Mouse (Mus musculus) brown adipose tissue, adult 24 weeks (tissue): Measurements from ENCODE around the gene Cdh1. TPM values are rescaled to one million over a fixed set of nuclear protein-coding genes. Genes with fewer than 3 reads are reported as not detected.
A peak's percentile ranks its signal among the peaks of the same experiment; 100 is the strongest.

ENCODE experiments used
- H3K27ac ChIP-seq: fragments of 200-500 bp; replicated peaks from 2 replicates; pipeline ENCODE4 v1.5.1; 2012; ENCODE audit warnings: low read depth, mild to moderate bottlenecking, low read length
- H3K4me1 ChIP-seq: fragments of 200-500 bp; 2 replicates; pipeline ENCODE4 v1.6.1; 2012; ENCODE audit warnings: low read length, mixed read lengths; ENCODE audit not compliant: control insufficient read depth, insufficient read depth, insufficient read length
- H3K4me3 ChIP-seq: fragments of 200-500 bp; 2 replicates; pipeline ENCODE4 v1.5.1; 2012; ENCODE audit warnings: low read depth, mild to moderate bottlenecking, low read length, moderate library complexity; ENCODE audit not compliant: insufficient read depth
- polyA plus RNA-seq: library from polyadenylated mRNA; stranded (reverse); fragments of >200 nt; gene quantifications from 2 replicates; pipeline ENCODE4 v1.2.4, GENCODE M21; 2012; ENCODE audit not compliant: missing spikeins, insufficient read depth, insufficient read length

Cdh1 gene
- polyA plus RNA-seq, 1 experiment = not detected

GRCm38 (mm10) chr8:106644957-106645356, 41.8 kb downstream of the Cdh1 start:
- no peaks in the 10 kb centered on the region for H3K4me1 ChIP-seq

DNA sequence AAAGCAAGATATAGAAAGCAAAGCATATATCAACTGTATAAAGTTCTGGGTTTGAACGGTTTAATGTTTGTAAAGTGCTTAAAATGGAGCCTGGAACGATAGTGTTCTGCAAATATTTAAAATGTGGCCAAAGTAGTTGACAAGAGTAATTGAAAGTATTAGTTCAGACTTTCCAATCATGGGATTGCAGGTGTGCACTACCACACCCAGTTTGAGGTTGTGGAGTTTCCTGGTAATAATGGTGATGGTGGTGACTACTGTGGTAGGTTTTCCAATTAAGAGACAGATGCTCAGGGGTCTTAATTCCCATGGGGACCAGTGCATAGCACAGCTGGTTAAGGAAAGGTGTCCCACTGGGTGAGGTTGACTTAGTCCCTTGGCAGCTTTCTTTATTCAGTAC, 43.0 kb downstream of the Cdh1 start:
- no peaks in the 10 kb centered on the region for H3K4me1 ChIP-seq
- H3K27ac ChIP-seq = no peak overlapping the region
- H3K4me3 ChIP-seq = no peak overlapping the region

More at GRCm38 (mm10) chr8:106644957-106645356, 41.8 kb downstream of the Cdh1 start:
- Histone ChIP-seq H3K4me3 (no peak overlapping the region), H3K27ac (no peak overlapping the region)

- Histone ChIP-seq H3K27ac (no peak overlapping the region), H3K4me1 (no peaks in the 10 kb centered on the region)
Observed at GRCm38 (mm10) chr8:106646731-106647130, 43.6 kb downstream of the Cdh1 start.

DNA sequence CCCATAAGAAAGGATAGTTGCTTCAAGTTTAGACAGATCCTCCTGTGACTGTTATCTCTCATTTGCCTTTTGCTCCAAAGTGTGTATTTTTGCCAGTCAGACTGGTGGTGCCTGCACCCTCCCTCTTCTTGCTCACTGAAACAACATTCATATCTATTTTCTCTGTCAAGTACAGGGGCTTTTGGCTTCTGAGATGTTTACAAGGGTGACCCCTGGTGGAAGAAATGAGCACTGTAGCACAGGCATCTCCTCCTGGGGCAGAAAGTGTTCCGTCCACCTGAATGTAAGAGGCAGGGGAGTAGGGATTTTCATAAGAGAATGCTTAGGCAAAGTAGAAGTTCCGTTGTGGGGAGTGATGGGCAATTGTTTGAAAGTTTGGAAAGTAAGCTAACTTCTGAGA, 44.2 kb downstream of the Cdh1 start:
- no peak overlapping the region for H3K27ac ChIP-seq
- no peak overlapping the region for H3K4me3 ChIP-seq
- H3K4me1 ChIP-seq = no peaks in the 10 kb centered on the region

More at GRCm38 (mm10) chr8:106646731-106647130, 43.6 kb downstream of the Cdh1 start:
- H3K4me3 ChIP-seq = no peak overlapping the region

- H3K27ac ChIP-seq = no peak overlapping the region
Observed at GRCm38 (mm10) chr8:106648421-106648820, 45.3 kb downstream of the Cdh1 start.

DNA sequence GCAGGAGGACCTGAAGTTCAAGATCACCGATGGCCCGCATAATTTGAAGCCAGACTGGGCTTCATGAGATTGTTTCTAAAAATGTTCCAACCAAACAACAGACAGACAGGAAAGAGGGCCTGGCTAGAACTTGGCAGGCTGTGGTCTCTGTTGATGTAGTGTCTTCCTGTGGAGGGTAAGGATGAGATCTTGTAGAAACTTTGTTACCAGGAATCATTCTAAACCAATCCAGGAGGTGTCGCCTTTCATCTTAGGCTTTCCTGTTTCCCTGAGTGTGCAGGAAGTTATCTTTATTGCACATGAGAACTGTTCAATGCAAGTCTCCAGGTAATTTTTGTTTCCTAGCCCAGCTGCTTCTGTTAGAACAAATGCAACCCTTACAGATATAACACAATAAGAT, 48.8 kb downstream of the Cdh1 start:
- H3K4me3 ChIP-seq = no peak overlapping the region
- H3K4me1 ChIP-seq = no peaks in the 10 kb centered on the region
- no peak overlapping the region for H3K27ac ChIP-seq

More at GRCm38 (mm10) chr8:106648421-106648820, 45.3 kb downstream of the Cdh1 start:
- Histone ChIP-seq H3K4me3 (no peak overlapping the region), H3K4me1 (no peaks in the 10 kb centered on the region)

DNA sequence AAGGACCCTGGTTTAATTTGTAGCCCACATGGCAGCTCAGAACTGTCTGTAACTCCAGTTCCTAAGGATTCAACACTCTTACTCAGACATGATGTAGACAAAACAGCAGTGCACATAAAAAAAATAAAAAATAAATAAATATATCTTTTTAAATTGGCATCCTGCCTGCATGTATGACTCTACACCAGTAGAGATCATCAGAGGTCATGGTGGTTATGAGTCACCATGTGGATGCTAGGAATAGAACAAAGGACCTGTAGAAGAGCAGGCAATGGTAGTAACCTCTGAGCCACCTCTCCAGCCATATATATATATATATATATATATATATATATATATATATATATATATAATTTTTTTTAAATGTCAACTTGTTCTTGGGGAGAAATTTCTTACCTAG, 52.9 kb downstream of the Cdh1 start:
- no peak overlapping the region for H3K4me3 ChIP-seq
- no peaks in the 10 kb centered on the region for H3K4me1 ChIP-seq
- H3K27ac ChIP-seq = no peak overlapping the region

DNA sequence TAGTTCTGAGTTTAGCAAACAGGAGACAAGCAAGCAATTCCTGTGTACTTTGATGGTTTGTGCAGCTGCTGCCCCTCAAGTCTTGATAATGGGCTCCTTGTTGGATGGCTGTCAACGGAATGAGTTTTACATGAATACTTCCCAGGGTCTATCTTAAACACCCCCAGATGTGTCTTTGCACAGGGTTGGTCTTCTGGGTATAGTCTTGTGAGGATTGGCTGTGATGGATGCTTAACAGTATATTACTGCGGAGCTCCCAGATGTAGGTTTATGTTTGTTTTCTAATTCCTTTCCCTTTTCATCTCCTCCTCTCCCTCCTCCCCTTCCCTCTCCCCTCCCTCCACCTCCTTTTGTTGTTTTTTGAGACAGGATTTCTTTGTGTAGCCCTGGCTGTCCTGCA, 69.6 kb downstream of the Cdh1 start:
- Histone ChIP-seq H3K27ac (no peak overlapping the region), H3K4me1 (no peaks in the 10 kb centered on the region), H3K4me3 (no peak overlapping the region)

DNA sequence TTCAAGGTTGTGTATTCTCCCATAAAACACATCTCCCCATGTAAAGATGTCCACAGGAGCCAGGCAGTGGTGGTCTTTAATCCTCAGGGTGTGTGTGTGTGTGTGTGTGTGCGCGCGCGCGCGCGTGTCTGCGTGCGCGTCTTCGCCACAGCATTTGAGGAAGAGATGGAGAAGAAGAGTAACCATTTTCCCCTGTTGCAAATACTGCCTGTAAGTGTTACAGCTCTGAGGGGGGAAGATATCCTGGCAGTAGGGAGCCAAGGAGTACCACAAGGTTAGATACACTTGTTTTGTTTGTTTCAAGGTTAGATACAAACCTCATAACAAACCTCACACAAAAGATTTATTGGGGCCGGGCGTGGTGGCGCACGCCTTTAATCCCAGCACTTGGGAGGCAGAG, 71.2 kb downstream of the Cdh1 start:
- no peak overlapping the region for H3K4me3 ChIP-seq
- no peak overlapping the region for H3K27ac ChIP-seq
- H3K4me1 ChIP-seq = no peaks in the 10 kb centered on the region

DNA sequence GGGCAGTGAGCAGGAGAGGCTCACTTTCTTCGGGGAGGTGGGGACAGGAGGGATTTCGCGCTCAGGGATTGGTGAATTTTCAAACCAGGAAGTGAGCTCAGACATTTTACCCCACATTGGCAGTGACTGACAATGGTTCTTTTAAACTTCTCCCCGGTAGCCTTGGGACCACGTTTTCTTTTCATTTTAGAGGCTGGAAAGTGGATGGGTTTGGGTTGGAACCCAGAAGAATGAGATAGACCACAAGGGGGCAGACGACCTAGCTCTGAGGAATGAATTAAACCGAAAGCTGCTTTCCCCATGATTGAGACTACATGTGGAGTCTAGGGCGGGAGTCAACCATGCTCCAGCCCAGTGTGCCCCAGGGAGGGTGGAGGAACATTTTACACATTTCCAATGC, 71.7 kb downstream of the Cdh1 start:
- Histone ChIP-seq H3K4me3 (no peak overlapping the region), H3K4me1 (no peaks in the 10 kb centered on the region), H3K27ac (no peak overlapping the region)

DNA sequence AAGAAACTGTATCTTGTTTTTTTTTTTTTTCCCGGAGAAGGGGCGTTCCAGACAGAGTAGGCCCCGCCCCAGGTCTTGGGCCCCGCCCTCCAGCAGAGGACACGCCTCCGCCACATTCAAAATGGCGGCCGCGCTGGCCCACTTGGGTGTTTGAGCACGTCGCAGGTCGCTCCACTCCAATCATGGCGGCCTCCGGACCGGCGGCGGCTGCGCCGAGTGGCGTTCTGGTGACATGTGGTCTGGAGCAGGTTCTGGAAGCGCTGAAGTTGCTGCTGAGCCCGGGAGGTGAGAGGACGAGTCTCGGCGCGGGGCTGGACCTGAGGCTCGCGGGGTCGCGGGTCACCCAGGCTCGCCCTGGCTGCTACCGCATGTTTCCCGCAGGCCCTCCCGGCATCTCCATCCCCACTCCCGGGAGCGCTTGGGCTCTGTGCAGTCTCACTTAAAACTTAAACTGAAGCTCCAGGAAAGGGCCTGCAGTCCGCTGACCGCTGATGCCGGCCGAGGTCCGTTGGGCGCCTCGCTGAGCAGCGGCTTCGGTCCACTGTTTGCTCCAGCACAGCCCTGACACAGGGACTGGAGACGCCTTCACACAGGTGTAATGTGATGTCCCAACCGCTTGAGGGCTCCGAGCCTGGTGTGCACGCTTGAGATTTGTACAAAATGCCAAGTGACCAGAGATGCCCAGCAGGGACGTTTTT, 80.0 kb downstream of the Cdh1 start, which contains the start of gene Tango6:
Tango6 (plus strand) TSS at position 98 of the 698 bp plus-strand sequence.
- H3K27ac ChIP-seq = peak within 1 kb of the TSS; percentile 41; the same call in 1 of the 2 replicates
- peak within 1 kb of the TSS; percentile 84 for H3K4me3 ChIP-seq
- no peaks in the 10 kb centered on the region for H3K4me1 ChIP-seq

- no peaks in the 10 kb centered on the region for H3K4me1 ChIP-seq
- no peak overlapping the region for H3K4me3 ChIP-seq
- no peak overlapping the region for H3K27ac ChIP-seq
Observed at GRCm38 (mm10) chr8:106684387-106684786, 81.2 kb downstream of the Cdh1 start.

DNA sequence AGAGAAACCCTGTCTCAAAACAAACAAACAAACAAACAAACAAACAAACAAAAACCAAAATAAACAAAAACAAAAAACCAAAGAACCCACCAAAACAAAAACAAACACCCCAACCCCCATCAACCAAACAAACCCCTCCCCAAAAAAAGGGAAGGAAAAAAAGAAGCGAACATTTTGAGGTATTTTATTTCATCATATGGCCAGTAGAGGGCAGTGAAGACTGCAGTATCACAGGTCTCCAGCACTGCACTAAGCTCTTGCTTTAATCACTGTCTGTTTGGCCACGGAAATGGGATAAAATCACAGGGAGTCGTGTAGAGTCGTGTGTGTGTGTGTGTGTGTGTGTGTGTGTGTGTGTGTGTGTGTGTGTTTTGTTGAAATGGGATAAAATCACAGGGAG, 84.3 kb downstream of the Cdh1 start:
- no peaks in the 10 kb centered on the region for H3K4me1 ChIP-seq
- H3K27ac ChIP-seq = no peak overlapping the region
- H3K4me3 ChIP-seq = no peak overlapping the region

DNA sequence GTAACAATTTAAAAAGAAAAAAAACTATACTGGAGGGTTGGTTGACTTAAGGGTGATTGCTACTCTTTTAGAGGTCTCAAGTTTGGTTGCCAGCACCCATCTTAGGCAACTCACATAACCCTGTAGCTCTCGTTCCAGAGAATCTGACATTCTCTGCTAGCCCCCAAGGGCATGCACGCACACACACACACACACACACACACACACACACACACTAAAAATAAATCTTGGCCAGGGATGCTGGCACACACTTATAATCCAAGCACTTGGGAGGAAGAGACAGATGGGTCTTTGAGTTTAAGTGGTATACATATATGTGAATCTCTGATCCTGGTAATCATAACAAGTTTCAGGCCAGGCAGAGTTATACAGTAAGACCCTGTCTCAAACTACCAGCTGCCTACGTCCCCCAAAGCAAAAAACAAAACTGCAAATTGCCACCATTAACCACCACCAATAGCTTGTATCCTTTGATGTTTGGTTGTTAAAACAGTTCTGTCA, 94.6 kb downstream of the Cdh1 start:
- H3K4me1 ChIP-seq = no peaks in the 10 kb centered on the region
- H3K27ac ChIP-seq = no peak overlapping the region
- H3K4me3 ChIP-seq = no peak overlapping the region

- H3K4me3 ChIP-seq = no peak overlapping the region
- H3K27ac ChIP-seq = no peak overlapping the region
- H3K4me1 ChIP-seq = peaks cover 3% of the 10 kb centered on the region; the same call in 1 of the 2 replicates
Observed at GRCm38 (mm10) chr8:106699588-106699987, 96.4 kb downstream of the Cdh1 start.

- no peak overlapping the region for H3K4me3 ChIP-seq
- no peak overlapping the region for H3K27ac ChIP-seq
- H3K4me1 ChIP-seq = peaks cover 3% of the 10 kb centered on the region; the same call in 1 of the 2 replicates
Observed at GRCm38 (mm10) chr8:106700131-106700530, 97.0 kb downstream of the Cdh1 start.
